15 mouse cellular contexts compared by ENCODE assay signal in the genomic region with DNA sequence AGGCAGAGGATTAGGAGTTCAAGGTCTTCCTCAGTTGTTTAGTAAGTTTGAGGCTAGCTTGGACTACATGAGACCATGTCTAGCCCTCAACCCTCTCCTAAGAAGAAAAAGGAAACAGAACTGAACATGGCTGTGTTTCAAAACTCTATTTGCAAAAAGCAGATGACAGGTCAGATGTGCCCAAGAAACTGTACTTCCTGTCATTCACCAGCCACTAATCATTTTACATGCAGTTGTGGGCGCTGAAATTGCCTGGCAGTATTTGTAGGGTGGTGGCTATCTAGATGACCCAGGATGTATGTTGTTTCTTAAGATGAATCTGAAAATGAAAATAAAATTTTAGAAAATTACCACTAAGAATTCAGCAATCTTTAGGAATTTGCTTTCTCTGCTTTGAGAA.
"Had no signal": no experiment of that assay in that cellular context is flagged by ENCODE, and none has a peak within 500 bp of the region (broad histone marks: within the 10 kb centered on the region; RNA-seq: fewer than 3 reads in every experiment).

No protein-coding gene starts in this region.

- H3K4me3 ChIP-seq: kidney, embryonic 15.5 days; limb, embryonic 12.5 days; liver, embryonic 13.5 days; midbrain, embryonic 12.5 days; neural tube, embryonic 13.5 days had no signal

- DNase-seq: kidney, adult 2 months; kidney, postnatal 25 days; layer of hippocampus, adult 9-11 months; liver; liver, embryonic 13.5 days; liver, postnatal 0 days; right cerebral cortex, postnatal 14 days; thymus, adult 18-20 months; thymus, postnatal 14 days had no signal

- H3K27ac ChIP-seq: kidney, embryonic 15.5 days; limb, embryonic 12.5 days; liver, embryonic 13.5 days; midbrain, embryonic 12.5 days; neural tube, embryonic 13.5 days had no signal

- ATAC-seq: intestine, embryonic 16.5 days; liver, postnatal 0 days; midbrain, embryonic 16.5 days had no signal
